Mouse (Mus musculus) right cerebral cortex, postnatal 25 days (tissue): Measurements from ENCODE around the gene Tnp2.
A peak's percentile ranks its signal among the peaks of the same experiment; 100 is the strongest.

Experiments used
- DNase-seq: peaks from one replicate; pipeline ENCODE4 v3.0.0; 2022

Tnp2 gene

GRCm38 (mm10) chr16:10764323-10764722 is 24.1 kb downstream of the Tnp2 start:
- no peak for DNase-seq

GRCm38 (mm10) chr16:10763540-10764264 is 24.8 kb downstream of the Tnp2 start:
- no peak for DNase-seq

GRCm38 (mm10) chr16:10762569-10763180 is 25.8 kb downstream of the Tnp2 start:
- DNase-seq: no peak

GRCm38 (mm10) chr16:10761182-10761581 is 27.3 kb downstream of the Tnp2 start:
- DNase-seq: no peak

GRCm38 (mm10) chr16:10756168-10756567 is 32.3 kb downstream of the Tnp2 start:
- no peak for DNase-seq

DNA sequence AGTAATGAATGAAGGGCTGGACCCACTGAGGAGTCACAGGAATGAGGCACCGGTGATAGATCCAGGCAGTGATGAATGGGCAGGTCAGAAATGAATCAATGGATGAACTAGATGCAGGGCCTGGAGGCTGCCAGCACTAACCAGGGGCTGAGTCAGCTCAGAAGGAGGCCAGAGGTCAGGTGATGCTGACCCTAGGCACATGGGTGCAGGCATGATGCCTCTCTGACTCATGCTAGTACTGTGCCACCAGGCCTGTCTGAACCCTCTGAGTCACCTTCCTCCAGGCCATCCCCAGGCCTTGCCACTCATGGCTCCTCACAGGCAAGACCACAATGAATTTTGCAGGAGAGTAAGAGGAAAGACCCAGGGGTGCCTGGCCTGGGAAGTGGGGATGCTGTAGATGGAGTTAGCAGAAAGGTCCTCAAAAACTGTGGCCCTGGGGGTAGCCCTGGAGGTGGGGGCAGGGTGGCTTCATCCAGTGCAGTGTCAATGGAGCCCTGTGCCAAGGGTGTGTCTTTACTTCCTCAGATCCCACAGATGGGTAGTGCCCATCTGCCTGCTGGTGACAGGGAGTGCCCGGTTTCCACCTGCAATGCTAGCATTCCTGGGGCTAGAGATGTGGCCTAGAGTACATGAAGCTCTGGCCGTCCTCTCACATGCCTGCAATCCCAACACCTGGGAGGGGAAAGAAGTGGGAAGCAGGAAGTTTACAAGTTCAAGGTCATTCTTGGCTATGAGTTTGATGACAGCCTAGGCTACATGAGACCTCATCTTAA is 33.8 kb downstream of the Tnp2 start:
- DNase-seq: no peak

- peak; percentile 32 for DNase-seq
These were observed 38.6 kb downstream of the Tnp2 start for GRCm38 (mm10) chr16:10749824-10750223.

DNA sequence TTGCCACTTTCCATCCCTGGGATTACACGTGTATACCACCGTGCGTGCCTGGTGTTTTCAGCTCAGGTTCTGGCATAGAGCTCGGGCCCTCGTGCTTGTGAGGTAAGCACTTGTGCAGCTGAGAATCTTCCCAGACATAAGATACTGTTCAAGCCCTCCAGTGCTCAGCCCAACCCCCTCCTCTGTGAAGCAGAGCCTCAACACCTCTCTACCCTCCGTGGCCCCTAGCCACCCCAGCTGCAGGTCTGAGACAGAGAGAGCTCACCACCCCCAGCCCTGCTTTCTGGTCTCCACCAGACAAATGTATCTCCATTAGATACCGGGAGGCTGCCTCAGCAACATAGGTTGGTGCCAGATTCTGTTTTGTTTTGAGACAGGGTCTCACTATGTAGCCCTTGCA is 39.2 kb downstream of the Tnp2 start:
- no peak for DNase-seq

- DNase-seq: no peak
These were observed 47.4 kb downstream of the Tnp2 start for GRCm38 (mm10) chr16:10741082-10741481.

GRCm38 (mm10) chr16:10739854-10740398 is 48.5 kb downstream of the Tnp2 start:
- no peak for DNase-seq

DNA sequence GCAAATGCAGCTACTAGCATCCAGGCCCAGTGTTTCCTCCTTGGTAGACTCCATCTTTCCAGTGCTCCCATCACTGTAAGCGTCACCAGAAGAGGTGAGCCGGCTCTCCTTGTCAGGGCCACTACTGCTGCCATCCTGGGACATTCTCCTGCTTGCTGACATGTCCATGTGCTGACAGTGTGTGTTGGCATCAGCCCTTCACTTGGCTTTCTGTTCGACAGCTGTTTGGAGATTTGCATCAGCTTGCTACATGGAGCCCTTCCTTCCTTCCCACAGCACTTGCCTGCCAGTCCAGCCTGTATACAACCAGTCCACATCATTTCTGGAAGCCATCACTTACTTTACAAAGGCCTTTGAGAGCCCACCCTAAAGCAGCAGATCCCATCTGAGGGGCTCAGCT is 49.6 kb downstream of the Tnp2 start:
- no peak for DNase-seq
